Mouse (Mus musculus) c-Kit-positive CD71-negative TER-119-negative erythroid progenitor cells, embryonic 14.5 days (primary cell): ENCODE measurements around the gene Tle6.
A peak's percentile ranks its signal among the peaks of the same experiment; 100 is the strongest.

ENCODE experiments used
- DNase-seq: peaks from one replicate; pipeline ENCODE4 v3.0.0-alpha.2; 2013; ENCODE audit warnings: low read depth

Gene Tle6

GRCm38 (mm10) chr10:81623441-81623840, 22.6 kb upstream of the Tle6 start:
- DNase-seq: no peak

GRCm38 (mm10) chr10:81620786-81621185, 19.9 kb upstream of the Tle6 start:
- no peak for DNase-seq

GRCm38 (mm10) chr10:81619976-81620375, 19.1 kb upstream of the Tle6 start:
- no peak for DNase-seq

GRCm38 (mm10) chr10:81615486-81615885, 14.6 kb upstream of the Tle6 start:
- DNase-seq: no peak

- DNase-seq: no peak
Measured at GRCm38 (mm10) chr10:81612779-81613178, 11.9 kb upstream of the Tle6 start.

- DNase-seq: no peak
Measured at GRCm38 (mm10) chr10:81608308-81608707, 7.4 kb upstream of the Tle6 start.

GRCm38 (mm10) chr10:81605974-81606751, 5.3 kb upstream of the Tle6 start, which contains the start of gene BC025920:
Gene BC025920, plus strand, starts transcription at chr10:81606270.
- peak; percentile 92 for DNase-seq

- no peak for DNase-seq
Measured at GRCm38 (mm10) chr10:81605666-81605973, 4.7 kb upstream of the Tle6 start.

- peak; percentile 92 for DNase-seq
Measured at GRCm38 (mm10) chr10:81604968-81605665, 4.2 kb upstream of the Tle6 start.

- no peak for DNase-seq
Measured at GRCm38 (mm10) chr10:81604019-81604967, 3.4 kb upstream of the Tle6 start.

- DNase-seq: no peak
Measured at GRCm38 (mm10) chr10:81602741-81603151, 1.9 kb upstream of the Tle6 start.

GRCm38 (mm10) chr10:81601396-81601905, 578 bp upstream of the Tle6 start:
- no peak for DNase-seq

GRCm38 (mm10) chr10:81600096-81600495, 777 bp downstream of the Tle6 start:
- no peak for DNase-seq

- DNase-seq: no peak
Measured at GRCm38 (mm10) chr10:81599630-81600029, 1.2 kb downstream of the Tle6 start.

GRCm38 (mm10) chr10:81598871-81599270, 2.0 kb downstream of the Tle6 start:
- no peak for DNase-seq

GRCm38 (mm10) chr10:81598342-81598741, 2.5 kb downstream of the Tle6 start:
- no peak for DNase-seq

GRCm38 (mm10) chr10:81597137-81597950, 3.5 kb downstream of the Tle6 start:
- peak; percentile 24 for DNase-seq

- no peak for DNase-seq
Measured at GRCm38 (mm10) chr10:81596611-81597010, 4.3 kb downstream of the Tle6 start.

GRCm38 (mm10) chr10:81595599-81595998, 5.3 kb downstream of the Tle6 start:
- no peak for DNase-seq

- no peak for DNase-seq
Measured at GRCm38 (mm10) chr10:81593935-81594334, 6.9 kb downstream of the Tle6 start.

- DNase-seq: no peak
Measured at GRCm38 (mm10) chr10:81593223-81593622, 7.7 kb downstream of the Tle6 start.
